Mouse (Mus musculus): ENCODE data around the gene Tns1.

DNA sequence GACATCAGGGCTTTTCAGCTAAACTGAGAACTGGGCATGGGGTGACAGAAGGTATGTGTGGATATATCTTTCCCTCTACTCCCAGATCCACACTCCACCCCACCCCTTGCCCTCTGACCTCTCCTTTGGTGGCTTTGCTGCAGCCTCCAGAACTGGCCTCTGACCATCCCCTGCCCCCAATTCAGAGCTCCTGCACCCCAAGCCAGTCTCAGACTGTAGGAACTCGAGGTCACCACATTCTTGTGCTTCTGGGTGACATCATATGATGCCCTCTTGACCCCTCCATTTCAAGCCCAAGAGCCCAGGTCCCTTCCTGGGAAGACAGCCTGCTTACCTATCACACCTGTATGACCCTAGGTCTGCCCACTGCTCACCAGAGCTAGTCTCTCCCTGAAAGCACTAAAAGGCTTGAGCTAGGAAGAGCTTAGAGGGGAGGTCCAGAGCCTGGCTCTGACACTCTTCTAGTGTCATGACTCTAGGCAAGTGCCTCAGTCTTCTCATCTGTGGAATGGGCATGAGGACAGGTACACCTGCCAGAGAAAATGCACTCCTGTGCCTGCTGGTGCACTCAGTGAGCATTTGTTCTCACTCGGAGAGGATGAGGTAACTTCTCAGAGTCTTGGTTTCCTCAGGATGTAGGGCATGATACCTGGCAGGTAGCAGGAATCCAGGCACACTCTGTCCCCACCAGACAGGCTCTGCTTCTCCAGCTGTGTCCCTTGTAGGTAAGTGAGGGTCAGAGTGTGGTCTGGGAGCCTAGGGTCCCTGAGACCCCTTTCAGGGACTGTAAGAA lies 214.9 kb downstream of the Tns1 start:
- TF ChIP-seq CTCF (IDR thresholded peaks at IDR 0.05) (no peak), EP300 (IDR thresholded peaks at IDR 0.05) (no peak)

Data from lung, postnatal 0 days (tissue).